Mouse (Mus musculus) embryonic facial prominence, embryonic 12.5 days (tissue): ENCODE results near the gene Dmrta2. TPM values are rescaled to one million over a fixed set of nuclear protein-coding genes. Genes with fewer than 3 reads are reported as not detected.

ENCODE experiments used
- ATAC-seq: fragments of 200-750 bp; cut with Nextera tagmentation; 2 replicates; pipeline ENCODE4 v1.8.0; 2017; ENCODE audit not compliant: insufficient number of reproducible peaks, insufficient read depth, low FRiP score, low TSS enrichment
- H3K27ac ChIP-seq: fragments of 300-500 bp; sonication (generic); 2 replicates; pipeline ENCODE4 v1.5.1; 2016; ENCODE audit warnings: mild to moderate bottlenecking
- H3K27me3 ChIP-seq: fragments of 300-500 bp; sonication (generic); 2 replicates; pipeline ENCODE4 v1.6.1; 2016; ENCODE audit warnings: mild to moderate bottlenecking, moderate library complexity
- H3K36me3 ChIP-seq: fragments of 300-500 bp; sonication (generic); 2 replicates; pipeline ENCODE4 v1.6.1; 2016; ENCODE audit warnings: mild to moderate bottlenecking
- H3K4me1 ChIP-seq: fragments of 300-500 bp; sonication (generic); 2 replicates; pipeline ENCODE4 v1.6.1; 2016
- H3K4me2 ChIP-seq: fragments of 300-500 bp; sonication (generic); replicated peaks from 2 replicates; pipeline ENCODE4 v1.6.1; 2016; ENCODE audit warnings: mild to moderate bottlenecking, moderate library complexity
- H3K4me3 ChIP-seq: fragments of 300-500 bp; sonication (generic); 2 replicates; pipeline ENCODE4 v1.5.1; 2016; ENCODE audit warnings: mild to moderate bottlenecking
- H3K9ac ChIP-seq: fragments of 300-500 bp; sonication (generic); 2 replicates; pipeline ENCODE4 v1.6.1; 2016; ENCODE audit warnings: mild to moderate bottlenecking, moderate library complexity
- H3K9me3 ChIP-seq: fragments of 300-500 bp; sonication (generic); 2 replicates; pipeline ENCODE4 v1.6.1; 2016; ENCODE audit warnings: mild to moderate bottlenecking, moderate library complexity
- WGBS: fragments of 180-500 bp; shearing (Covaris S2); methylation state at CpG from one replicate; pipeline ENCODE4 v1.1.7; 2016; 5-methylcytosine and 5-hydroxymethylcytosine counted together
- polyA plus RNA-seq: library from polyadenylated mRNA; unstranded; fragments of >200 nt; fragmentation: Nextera tagmentation; extraction: Ambion mirVana; gene quantifications from 2 replicates; pipeline ENCODE4 v1.2.1, GENCODE M21; 2016

Gene Dmrta2
- polyA plus RNA-seq, 1 experiment from 2014 or later, result 1.4 TPM

DNA sequence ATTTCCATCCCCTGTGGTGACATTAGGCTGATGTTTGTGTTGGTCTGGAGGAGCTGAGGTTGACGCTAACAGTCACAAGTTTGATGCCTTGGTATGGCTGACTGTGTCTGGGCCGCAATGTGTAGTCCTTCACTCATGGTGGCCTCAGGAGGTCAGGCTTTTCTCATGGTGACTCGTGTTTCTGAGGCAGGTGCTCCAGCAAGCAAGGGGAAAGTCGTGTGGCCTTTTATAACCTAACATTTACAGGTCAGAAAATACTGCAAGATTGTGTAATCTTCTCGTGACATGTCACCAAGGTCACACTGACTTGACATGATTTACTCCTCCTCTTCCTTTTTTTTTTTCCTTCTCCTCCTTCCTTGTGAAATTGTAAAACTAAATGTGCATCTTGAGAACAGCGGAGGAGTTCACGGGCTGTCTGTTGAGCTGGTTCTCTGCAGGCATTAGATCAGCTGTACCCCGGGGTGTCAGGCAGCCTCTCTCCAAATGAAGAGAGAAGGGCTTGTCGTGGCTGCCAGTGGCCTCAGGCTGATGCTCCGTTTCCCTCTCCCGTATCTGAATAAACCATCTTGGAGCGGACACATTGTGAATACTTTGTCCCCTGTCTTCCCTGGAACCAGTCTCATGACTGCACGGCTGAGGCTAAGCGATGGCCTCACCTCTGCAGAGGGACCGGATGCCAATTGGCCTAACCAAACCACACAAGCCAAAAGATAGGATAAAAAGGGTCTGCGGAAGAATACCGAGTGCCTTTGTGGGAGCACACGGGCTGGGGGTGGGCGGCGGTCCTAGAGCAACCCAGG lies 9.9 kb downstream of the Dmrta2 start:
- no peak overlapping the region for H3K9ac ChIP-seq
- peaks cover 85% of the 10 kb centered on the region for H3K27me3 ChIP-seq

DNA sequence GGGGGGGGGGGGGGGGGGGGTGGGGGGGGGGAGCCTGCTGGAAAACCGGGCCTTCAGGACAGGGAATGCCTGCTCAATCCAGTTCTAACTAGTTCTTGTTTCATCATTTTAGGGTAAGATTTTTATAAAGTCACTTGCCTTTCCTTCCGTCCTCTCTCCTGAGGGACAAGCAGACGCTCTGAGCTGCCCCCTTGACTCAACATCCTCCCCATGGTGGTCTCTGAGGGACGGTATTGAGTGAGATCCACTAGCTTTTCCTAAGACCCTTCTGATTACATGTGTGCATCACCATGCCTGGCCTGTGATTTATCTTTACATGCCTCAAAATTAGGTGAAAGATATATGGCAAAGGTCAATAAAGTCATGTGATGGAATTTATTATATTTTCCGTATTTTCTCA lies 10.6 kb downstream of the Dmrta2 start:
- Histone ChIP-seq H3K9ac (no peak overlapping the region), H3K27ac (no peak overlapping the region), H3K27me3 (peaks cover 82% of the 10 kb centered on the region), H3K36me3 (no peaks in the 10 kb centered on the region), H3K9me3 (no peaks in the 10 kb centered on the region), H3K4me1 (peaks cover 7% of the 10 kb centered on the region; the same call in 1 of the 2 replicates), H3K4me3 (no peak overlapping the region), H3K4me2 (no peak overlapping the region)
- ATAC-seq, result no peak
- WGBS, result 9% methylated on average over 5 of the region's 5 CpGs

More for the DNA sequence above, 9.9 kb downstream of the Dmrta2 start:
- no peaks in the 10 kb centered on the region for H3K9me3 ChIP-seq
- 2% methylated on average over 18 of the region's 20 CpGs for WGBS
- no peak for ATAC-seq
- no peak overlapping the region for H3K4me2 ChIP-seq
- no peak overlapping the region for H3K27ac ChIP-seq
- H3K4me1 ChIP-seq, result peaks cover 8% of the 10 kb centered on the region; the same call in 1 of the 2 replicates
- no peak overlapping the region for H3K4me3 ChIP-seq
- H3K36me3 ChIP-seq, result no peaks in the 10 kb centered on the region

DNA sequence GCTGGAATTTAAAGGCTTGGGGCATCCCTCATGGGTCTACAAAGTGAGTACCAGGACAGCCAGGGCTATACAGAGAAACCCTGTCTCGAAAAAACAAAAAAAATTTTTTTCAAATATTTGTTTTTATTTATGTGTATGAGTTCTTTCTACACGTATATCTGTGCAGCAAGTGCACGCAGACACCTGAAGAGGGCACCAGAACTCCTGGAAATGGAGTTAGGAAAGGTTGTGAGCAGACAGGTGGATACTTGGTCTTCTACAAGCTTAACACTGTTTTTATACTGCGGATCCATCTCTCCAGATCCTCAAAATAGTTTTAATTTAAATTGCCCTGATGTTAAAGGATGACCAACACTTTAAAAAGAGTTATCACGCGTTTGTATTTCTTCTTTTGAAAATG lies 11.4 kb downstream of the Dmrta2 start:
- WGBS, result 36% methylated on average over 6 of the region's 6 CpGs
- Histone ChIP-seq H3K4me1 (no peaks in the 10 kb centered on the region), H3K4me2 (no peak overlapping the region), H3K27me3 (peaks cover 80% of the 10 kb centered on the region), H3K27ac (no peak overlapping the region), H3K36me3 (no peaks in the 10 kb centered on the region), H3K4me3 (no peak overlapping the region), H3K9ac (no peak overlapping the region), H3K9me3 (no peaks in the 10 kb centered on the region)
- no peak for ATAC-seq

DNA sequence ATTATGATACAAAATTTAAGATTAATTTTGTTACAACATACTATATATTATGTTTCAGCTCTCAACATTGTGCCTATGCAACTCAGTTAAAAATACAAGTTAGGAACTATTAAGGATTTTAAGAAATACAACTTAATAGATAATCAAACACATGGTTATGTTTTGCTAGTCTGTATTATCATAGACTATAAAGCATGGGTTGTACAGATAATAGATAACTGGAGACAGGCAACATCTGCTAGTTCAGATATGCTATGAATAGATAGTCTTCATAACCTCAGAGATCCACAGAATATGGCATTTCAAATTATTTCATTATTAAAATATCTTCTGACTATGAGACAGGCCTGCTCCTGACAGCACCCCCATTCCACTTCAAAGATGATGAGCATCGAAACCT lies 28.2 kb downstream of the Dmrta2 start:
- Histone ChIP-seq H3K4me2 (no peak overlapping the region), H3K27ac (no peak overlapping the region), H3K36me3 (no peaks in the 10 kb centered on the region), H3K27me3 (no peaks in the 10 kb centered on the region), H3K4me1 (no peaks in the 10 kb centered on the region), H3K9me3 (no peaks in the 10 kb centered on the region), H3K9ac (no peak overlapping the region), H3K4me3 (no peak overlapping the region)
- WGBS, result 80% methylated on average over 1 of the region's 1 CpGs
- no peak for ATAC-seq

DNA sequence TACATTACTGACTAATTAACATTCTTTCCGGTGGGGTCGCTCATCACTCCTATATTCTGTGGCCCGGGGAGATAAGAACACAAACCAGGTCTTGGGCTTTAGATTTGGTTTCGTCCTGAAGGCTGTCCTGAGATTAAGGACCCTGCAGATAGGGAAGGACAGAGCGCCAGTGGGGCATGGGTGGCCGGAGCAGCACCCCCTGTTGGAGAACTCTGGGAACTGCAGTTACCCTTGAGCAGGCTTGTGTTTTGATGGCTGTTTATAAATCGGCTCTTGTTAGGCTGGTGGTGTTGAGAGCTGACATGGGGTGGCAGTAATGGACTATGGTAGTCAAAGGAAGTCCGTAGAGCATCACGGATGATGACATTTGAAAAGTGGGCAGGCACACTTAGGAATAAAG lies 41.3 kb downstream of the Dmrta2 start:
- no peak overlapping the region for H3K9ac ChIP-seq
- no peak overlapping the region for H3K4me3 ChIP-seq
- 42% methylated on average over 9 of the region's 9 CpGs for WGBS
- H3K4me1 ChIP-seq, result no peaks in the 10 kb centered on the region
- H3K27ac ChIP-seq, result no peak overlapping the region
- no peak for ATAC-seq
- no peak overlapping the region for H3K4me2 ChIP-seq
- no peaks in the 10 kb centered on the region for H3K9me3 ChIP-seq
- H3K27me3 ChIP-seq, result peaks cover 7% of the 10 kb centered on the region; the same call in 1 of the 2 replicates
- H3K36me3 ChIP-seq, result no peaks in the 10 kb centered on the region

DNA sequence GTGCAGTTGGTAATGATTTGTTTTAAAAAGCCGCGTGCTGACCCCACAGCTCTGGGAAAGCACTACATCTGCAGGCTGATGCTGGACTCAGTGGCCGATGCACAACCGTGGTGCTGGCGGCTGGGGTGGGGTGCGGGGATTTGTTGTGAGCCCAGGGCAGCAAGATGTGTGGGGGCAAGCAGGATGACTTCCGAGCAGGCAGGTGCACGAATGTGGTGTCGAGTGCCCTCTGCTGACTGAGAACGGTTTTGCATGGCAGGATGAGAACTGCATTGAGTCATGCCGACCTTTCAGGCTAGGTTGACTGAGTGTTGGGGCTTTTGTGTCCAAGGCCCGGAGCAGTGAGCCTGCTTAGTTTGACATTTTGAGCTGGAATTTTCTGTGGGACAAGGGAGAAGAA lies 42.4 kb downstream of the Dmrta2 start:
- ATAC-seq, result no peak; the same call in 1 of the 2 replicates
- Histone ChIP-seq H3K27ac (no peak overlapping the region), H3K4me2 (peak overlapping the region; percentile 37), H3K9me3 (no peaks in the 10 kb centered on the region), H3K4me3 (no peak overlapping the region), H3K4me1 (no peaks in the 10 kb centered on the region), H3K27me3 (peaks cover 7% of the 10 kb centered on the region; the same call in 1 of the 2 replicates), H3K9ac (no peak overlapping the region), H3K36me3 (no peaks in the 10 kb centered on the region)
- WGBS, result 11% methylated on average over 12 of the region's 12 CpGs

DNA sequence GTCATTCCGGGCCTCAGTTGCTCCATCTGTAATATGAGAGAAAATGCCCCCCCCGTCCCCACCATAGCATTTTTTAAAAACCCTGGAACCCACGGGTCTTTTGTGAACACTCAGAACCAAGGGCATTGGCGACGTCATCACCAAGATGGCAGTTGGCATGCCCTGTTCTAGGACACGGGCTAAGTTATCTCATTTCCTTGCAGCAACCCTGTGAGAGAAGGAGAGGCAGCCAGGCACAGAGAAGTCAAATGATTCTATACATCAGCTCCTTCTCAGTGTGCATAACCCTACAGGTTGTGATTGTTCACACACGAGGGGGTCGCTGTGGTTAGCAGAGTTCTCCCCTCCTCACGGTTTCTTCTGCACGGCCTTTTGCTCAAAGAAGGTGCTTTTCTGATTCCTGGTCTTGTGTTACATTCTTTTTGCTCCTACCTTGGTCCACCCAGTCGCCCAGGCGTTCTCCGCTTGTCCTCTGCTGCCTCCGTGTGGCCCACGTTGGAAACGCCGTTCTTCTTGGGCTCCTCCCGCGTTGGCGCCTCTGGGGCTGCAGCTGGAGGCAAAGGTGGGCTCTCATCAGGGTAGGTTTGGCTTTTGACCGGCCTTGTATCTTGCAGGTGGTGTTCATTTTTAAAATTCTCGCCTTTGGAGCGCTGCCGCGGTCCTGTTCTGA lies 44.2 kb downstream of the Dmrta2 start:
- H3K36me3 ChIP-seq, result no peaks in the 10 kb centered on the region
- no peak overlapping the region for H3K9ac ChIP-seq
- WGBS, result 15% methylated on average over 25 of the region's 25 CpGs
- no peak overlapping the region for H3K27ac ChIP-seq
- no peak overlapping the region for H3K4me3 ChIP-seq
- H3K4me2 ChIP-seq, result peak overlapping the region; percentile 24
- H3K27me3 ChIP-seq, result peaks cover 7% of the 10 kb centered on the region; the same call in 1 of the 2 replicates
- no peaks in the 10 kb centered on the region for H3K4me1 ChIP-seq
- no peaks in the 10 kb centered on the region for H3K9me3 ChIP-seq
- ATAC-seq, result no peak

DNA sequence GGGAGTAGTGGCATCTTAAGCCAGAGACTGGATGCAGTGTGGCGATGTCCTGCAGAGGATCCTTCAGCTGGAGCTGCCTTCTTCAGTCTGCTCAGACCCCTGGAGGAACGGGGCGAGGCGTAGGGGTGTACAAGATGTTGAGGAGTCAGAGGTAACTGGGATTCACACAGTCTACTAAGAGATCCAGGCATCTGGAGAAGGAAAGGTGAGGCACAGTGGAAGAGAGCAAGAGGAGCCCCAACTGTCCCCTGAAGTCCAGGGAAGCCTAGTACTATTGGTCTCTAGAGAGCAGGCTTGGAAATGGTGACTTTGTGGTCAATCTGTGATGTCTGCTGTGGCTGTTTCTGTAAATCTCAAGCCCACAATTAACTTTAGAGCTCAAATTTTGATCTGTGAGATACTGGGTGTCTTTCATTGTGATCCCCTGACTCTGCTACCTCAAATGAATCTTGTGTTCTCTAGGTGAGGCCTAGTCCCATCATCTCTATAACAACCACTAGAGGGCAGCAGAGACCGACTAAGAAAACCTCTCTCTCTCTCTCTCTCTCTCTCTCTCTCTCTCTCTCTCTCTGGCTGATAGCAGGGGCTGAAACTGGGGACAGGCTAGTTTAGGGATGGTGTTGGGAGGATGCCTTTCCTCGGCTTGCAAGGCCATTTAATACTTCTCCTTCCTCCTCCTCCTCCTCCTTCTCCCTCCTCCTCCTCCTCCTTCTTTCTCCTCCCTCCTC lies 50.8 kb downstream of the Dmrta2 start:
- Histone ChIP-seq H3K9ac (no peak overlapping the region), H3K27ac (no peak overlapping the region), H3K9me3 (no peaks in the 10 kb centered on the region), H3K36me3 (no peaks in the 10 kb centered on the region), H3K4me1 (no peaks in the 10 kb centered on the region), H3K4me2 (no peak overlapping the region), H3K4me3 (no peak overlapping the region), H3K27me3 (peaks cover 2% of the 10 kb centered on the region; the same call in 1 of the 2 replicates)
- 56% methylated on average over 6 of the region's 6 CpGs for whole genome bisulfite sequencing
- peak; percentile 61; the same call in 1 of the 2 replicates for ATAC-seq

DNA sequence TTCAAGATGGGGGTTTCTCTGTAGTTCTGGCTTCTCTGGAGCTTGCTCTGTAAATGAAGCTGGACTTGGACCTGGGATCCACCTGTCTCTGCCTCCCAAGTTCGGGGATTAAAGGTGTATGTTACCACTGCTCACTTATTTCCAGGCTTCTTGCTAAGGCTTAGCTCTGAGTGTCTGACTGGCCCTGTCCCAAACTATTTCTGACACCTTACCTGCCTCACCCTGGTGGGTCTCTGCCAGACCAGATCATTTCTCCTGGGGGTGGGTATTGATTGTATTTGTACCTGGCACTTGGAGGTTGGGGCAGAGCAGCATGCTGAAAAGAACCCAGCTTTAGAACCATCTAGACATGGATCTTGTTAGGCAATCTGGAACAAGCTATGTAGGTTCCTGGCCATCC lies 51.6 kb downstream of the Dmrta2 start:
- no peaks in the 10 kb centered on the region for H3K9me3 ChIP-seq
- no peak for ATAC-seq
- H3K4me2 ChIP-seq, result no peak overlapping the region
- H3K27ac ChIP-seq, result no peak overlapping the region
- 70% methylated on average over 1 of the region's 1 CpGs for WGBS
- peaks cover 2% of the 10 kb centered on the region; the same call in 1 of the 2 replicates for H3K27me3 ChIP-seq
- H3K4me3 ChIP-seq, result no peak overlapping the region
- no peaks in the 10 kb centered on the region for H3K4me1 ChIP-seq
- no peaks in the 10 kb centered on the region for H3K36me3 ChIP-seq
- no peak overlapping the region for H3K9ac ChIP-seq
